In the genomic region with DNA sequence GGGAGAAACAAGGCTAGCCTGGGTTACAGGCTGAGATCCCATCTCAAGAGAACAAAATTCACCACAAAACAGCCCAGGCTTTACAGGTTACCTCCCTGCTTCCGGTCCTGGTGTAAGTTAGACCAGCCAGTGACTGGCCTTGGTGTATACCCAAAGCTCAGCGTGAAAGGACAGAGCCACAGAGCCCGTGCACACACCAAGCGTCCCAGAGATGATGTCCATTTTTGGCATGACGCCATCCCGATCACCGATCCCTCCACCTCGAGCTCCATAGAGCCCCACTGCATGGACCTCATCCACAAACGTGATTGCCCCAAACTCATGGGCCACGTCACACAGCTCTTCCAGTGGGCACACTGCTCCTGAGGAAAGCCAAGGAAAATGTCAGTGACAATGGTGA, we compare ENCODE assay signal across 27 mouse cellular contexts. TPM values are rescaled to one million over a fixed set of nuclear protein-coding genes. Genes with fewer than 3 reads are reported as not detected.
DNase-seq lines count a peak whose midpoint lies in the region; ATAC-seq and TF ChIP-seq lines count a peak whose summit lies in the region.
"Had no signal": no experiment of that assay in that cellular context is flagged by ENCODE, and none has a peak within 500 bp of the region (broad histone marks: within the 10 kb centered on the region; RNA-seq: fewer than 3 reads in every experiment).

No protein-coding gene starts in this region.

- H3K9me3 ChIP-seq in kidney, postnatal 0 days (replicated peaks; ENCODE audit: low read length), result no peaks in the 10 kb centered on the region
- H3K9me3 ChIP-seq in lung, postnatal 0 days (ENCODE audit: low read length), result no peaks in the 10 kb centered on the region
- H3K9me3 ChIP-seq: forebrain, embryonic 10.5 days; forebrain, embryonic 13.5 days; G1E; heart, embryonic 12.5 days; heart, embryonic 15.5 days; hindbrain, embryonic 10.5 days; hindbrain, embryonic 13.5 days had no signal

- H3K4me3 ChIP-seq in gastrocnemius, adult 2 months, result no peak overlapping the region
- no peak overlapping the region for H3K4me3 ChIP-seq in kidney, postnatal 0 days (replicated peaks; ENCODE audit: low read depth, low read length)
- H3K4me3 ChIP-seq in lung, postnatal 0 days (ENCODE audit: low read depth, low read length), result no peak overlapping the region
- H3K4me3 ChIP-seq: forebrain, embryonic 10.5 days; forebrain, embryonic 13.5 days; heart, embryonic 12.5 days; heart, embryonic 15.5 days; hindbrain, embryonic 10.5 days; hindbrain, embryonic 13.5 days had no signal

- TF ChIP-seq CTCF in gastrocnemius, adult 2 months (IDR thresholded peaks at IDR 0.05), result no peak
- TF ChIP-seq CTCF in kidney, postnatal 0 days (IDR thresholded peaks at IDR 0.05; ENCODE audit: low read depth), result no peak
- no peak for TF ChIP-seq CTCF in lung, postnatal 0 days (IDR thresholded peaks at IDR 0.05)

- no peaks in the 10 kb centered on the region for H3K4me1 ChIP-seq in kidney, postnatal 0 days (replicated peaks; ENCODE audit: insufficient read depth, low read length)
- H3K4me1 ChIP-seq in lung, postnatal 0 days (ENCODE audit: insufficient read depth, low read depth, low read length), result peaks cover 10% of the 10 kb centered on the region
- H3K4me1 ChIP-seq: forebrain, embryonic 10.5 days; forebrain, embryonic 13.5 days; hindbrain, embryonic 13.5 days had no signal

- 0 out of 2 replicates have a peak overlapping the region, but pooled peaks have one; percentile 53 for H3K27ac ChIP-seq in gastrocnemius, adult 2 months
- peak overlapping the region; percentile 60; the same call in 1 of the 2 replicates for H3K27ac ChIP-seq in kidney, postnatal 0 days
- peak overlapping the region; percentile 82; the same call in 1 of the 2 replicates for H3K27ac ChIP-seq in lung, postnatal 0 days (ENCODE audit: low read length)
- H3K27ac ChIP-seq: forebrain, embryonic 10.5 days; forebrain, embryonic 13.5 days; heart, embryonic 15.5 days; hindbrain, embryonic 10.5 days; hindbrain, embryonic 13.5 days had no signal

- H3K9ac ChIP-seq in kidney, postnatal 0 days (ENCODE audit: low read depth, low read length), result no peak overlapping the region
- H3K9ac ChIP-seq in lung, postnatal 0 days (replicated peaks; ENCODE audit: low read depth), result no peak overlapping the region
- H3K9ac ChIP-seq: forebrain, embryonic 13.5 days; heart, embryonic 12.5 days; heart, embryonic 15.5 days; hindbrain, embryonic 13.5 days had no signal

- TF ChIP-seq EP300 in lung, postnatal 0 days (IDR thresholded peaks at IDR 0.05), result no peak

- H3K4me2 ChIP-seq in kidney, postnatal 0 days (ENCODE audit: low read length), result no peak overlapping the region
- no peak overlapping the region for H3K4me2 ChIP-seq in lung, postnatal 0 days (replicated peaks; ENCODE audit: low read depth, low read length)
- H3K4me2 ChIP-seq: forebrain, embryonic 13.5 days; heart, embryonic 12.5 days; heart, embryonic 15.5 days; hindbrain, embryonic 13.5 days had no signal

- 93% methylated on average over 10 of the region's 10 CpGs for WGBS in kidney, postnatal 0 days
- WGBS in lung, postnatal 0 days, result 91% methylated on average over 10 of the region's 10 CpGs

- H3K27me3 ChIP-seq in kidney, postnatal 0 days (ENCODE audit: insufficient read depth, low read length), result no peaks in the 10 kb centered on the region
- H3K27me3 ChIP-seq in lung, postnatal 0 days (replicated peaks; ENCODE audit: insufficient read depth, low read length), result no peaks in the 10 kb centered on the region
- H3K27me3 ChIP-seq: CH12.LX; forebrain, embryonic 13.5 days; heart, embryonic 12.5 days; heart, embryonic 15.5 days; hindbrain, embryonic 13.5 days; Patski had no signal

- H3K36me3 ChIP-seq in kidney, postnatal 0 days (ENCODE audit: insufficient read depth, low read length), result peaks cover 80% of the 10 kb centered on the region
- peaks cover 71% of the 10 kb centered on the region for H3K36me3 ChIP-seq in lung, postnatal 0 days (ENCODE audit: insufficient read depth, low read length)

- ATAC-seq in kidney, postnatal 0 days (replicated peaks; ENCODE audit: low FRiP score, low read depth), result no peak
- ATAC-seq in lung, postnatal 0 days, result no peak
- ATAC-seq: forebrain, embryonic 13.5 days; forebrain, embryonic 16.5 days; hindbrain, embryonic 16.5 days had no signal

- intact Hi-C loops in gastrocnemius, adult 2 months (cut with DNase I), result no loop called here

- no peak for DNase-seq in gastrocnemius, adult 2 months
- no peak for DNase-seq in gastrocnemius, adult 8-10 months (ENCODE audit: low spot score in 2 of 2)
- DNase-seq in kidney, postnatal 0 days (ENCODE audit: low spot score), result no peak
- no peak for DNase-seq in kidney, adult 18-20 months
- DNase-seq in lung, postnatal 0 days (ENCODE audit: low spot score), result no peak
- DNase-seq in lung, postnatal 4 days, result no peak
- DNase-seq in testis, postnatal 10 days (ENCODE audit: low spot score), result peak; percentile 60
- DNase-seq: adrenal gland, postnatal 14 days; B cell, adult 2 months; cerebellum, adult 18-20 months; cerebellum, adult 9-10 months; cerebellum, postnatal 14 days; gastrocnemius, postnatal 25 days; heart, postnatal 10 days; heart, postnatal 36 days had no signal

RNA-seq across cellular contexts. Expression of a gene that starts 10.6 kb away (rescaled TPM):
- total RNA-seq in gastrocnemius, adult 2 months (2021), result 100 to 1,000 TPM; 209 to 290 TPM
- 100 to 1,000 TPM; 175 to 200 (median 179) TPM for total RNA-seq in gastrocnemius, adult 8-10 months (2022)
- polyA plus RNA-seq in kidney, postnatal 0 days (2015; fragmentation: Nextera tagmentation; extraction: Ambion mirVana), result 142 and 152 TPM in 2 replicates
- polyA plus RNA-seq in lung, postnatal 0 days (2015; fragmentation: Nextera tagmentation; extraction: Ambion mirVana), result 292 and 310 TPM in 2 replicates

RNA-seq across cellular contexts. Expression of a gene that starts 15.5 kb away (rescaled TPM):
- total RNA-seq in gastrocnemius, adult 2 months (2021), result under 1 TPM; 0.17 to 0.23 TPM
- under 1 TPM in 3 of 4 experiments, not detected in 1; 0.10 to 0.43 (median 0.19) TPM for total RNA-seq in gastrocnemius, adult 8-10 months (2022)
- 0.06 and 0.07 TPM in 2 replicates for polyA plus RNA-seq in kidney, postnatal 0 days (2015; fragmentation: Nextera tagmentation; extraction: Ambion mirVana)
- polyA plus RNA-seq in lung, postnatal 0 days (2015; fragmentation: Nextera tagmentation; extraction: Ambion mirVana), result 0.12 and 0.15 TPM in 2 replicates
- polyA plus RNA-seq: embryonic facial prominence, embryonic 11.5 days; forebrain, embryonic 10.5 days; forebrain, embryonic 13.5 days; forebrain, embryonic 16.5 days; G1E; heart, embryonic 12.5 days; hindbrain, embryonic 10.5 days had no signal

RNA-seq across cellular contexts. Expression of a gene that starts 35.0 kb away (rescaled TPM):
- 100 to 1,000 TPM; 127 to 210 TPM for total RNA-seq in gastrocnemius, adult 2 months (2021)
- total RNA-seq in gastrocnemius, adult 8-10 months (2022), result 100 to 1,000 TPM; 129 to 168 (median 143) TPM
- 44.0 and 51.1 TPM in 2 replicates for polyA plus RNA-seq in kidney, postnatal 0 days (2015; fragmentation: Nextera tagmentation; extraction: Ambion mirVana)
- 64.2 and 64.6 TPM in 2 replicates for polyA plus RNA-seq in lung, postnatal 0 days (2015; fragmentation: Nextera tagmentation; extraction: Ambion mirVana)

RNA-seq across cellular contexts. Expression of a gene that starts 38.3 kb away (rescaled TPM):
- total RNA-seq in gastrocnemius, adult 2 months (2021), result 1 to 10 TPM; 2.1 to 5.2 TPM
- 1 to 10 TPM; 2.3 to 4.5 (median 3.3) TPM for total RNA-seq in gastrocnemius, adult 8-10 months (2022)
- 33.2 and 35.5 TPM in 2 replicates for polyA plus RNA-seq in kidney, postnatal 0 days (2015; fragmentation: Nextera tagmentation; extraction: Ambion mirVana)
- 33.4 and 37.2 TPM in 2 replicates for polyA plus RNA-seq in lung, postnatal 0 days (2015; fragmentation: Nextera tagmentation; extraction: Ambion mirVana)

RNA-seq across cellular contexts. Expression of a gene that starts 43.0 kb away (rescaled TPM):
- 1 to 10 TPM; 1.4 to 2.1 TPM for total RNA-seq in gastrocnemius, adult 2 months (2021)
- total RNA-seq in gastrocnemius, adult 8-10 months (2022), result 1 to 10 TPM in 3 of 4 experiments, under 1 TPM in 1; 0.99 to 1.7 (median 1.3) TPM
- 13.1 and 14.5 TPM in 2 replicates for polyA plus RNA-seq in kidney, postnatal 0 days (2015; fragmentation: Nextera tagmentation; extraction: Ambion mirVana)
- 9.7 and 9.9 TPM in 2 replicates for polyA plus RNA-seq in lung, postnatal 0 days (2015; fragmentation: Nextera tagmentation; extraction: Ambion mirVana)
